Mouse (Mus musculus) neural tube, embryonic 11.5 days (tissue): ENCODE measurements at regions not wholly inside any gene's neighbourhood (a gene's known extent, or its start where the extent isn't known, plus 50 kb on each side); places are given as distances from the start of the nearest gene placed in this dataset.

Source experiments
- ATAC-seq: fragments of 200-750 bp; cut with Nextera tagmentation; 2 replicates; pipeline ENCODE4 v1.8.0; 2017; ENCODE audit warnings: moderate number of reproducible peaks, mild to moderate bottlenecking, moderate TSS enrichment, moderate library complexity; ENCODE audit not compliant: insufficient read depth, low FRiP score, low TSS enrichment
- DNase-seq: peaks from one replicate; pipeline ENCODE4 v3.0.0-alpha.2; 2015; ENCODE audit warnings: low spot score
- H3K27ac ChIP-seq: fragments of 300-500 bp; sonication (generic); 2 replicates; pipeline ENCODE4 v1.5.1; 2014; ENCODE audit warnings: low read depth, mild to moderate bottlenecking, low read length
- H3K27me3 ChIP-seq: fragments of 300-500 bp; sonication (generic); 2 replicates; pipeline ENCODE4 v1.6.1; 2014; ENCODE audit warnings: mild to moderate bottlenecking, low read length, mixed read lengths; ENCODE audit not compliant: control insufficient read depth, insufficient read depth
- H3K36me3 ChIP-seq: fragments of 300-500 bp; sonication (generic); 2 replicates; pipeline ENCODE4 v1.6.1; 2014; ENCODE audit warnings: mild to moderate bottlenecking, low read length, moderate library complexity, mixed read lengths; ENCODE audit not compliant: control insufficient read depth, insufficient read depth
- H3K4me1 ChIP-seq: fragments of 300-500 bp; sonication (generic); 2 replicates; pipeline ENCODE4 v1.6.1; 2014; ENCODE audit warnings: low read length, mixed read lengths; ENCODE audit not compliant: control insufficient read depth, insufficient read depth
- H3K4me2 ChIP-seq: fragments of 300-500 bp; sonication (generic); 2 replicates; pipeline ENCODE4 v1.6.1; 2014; ENCODE audit warnings: low read depth, mild to moderate bottlenecking, moderate library complexity
- H3K4me3 ChIP-seq: fragments of 300-500 bp; sonication (generic); 2 replicates; pipeline ENCODE4 v1.5.1; 2014; ENCODE audit warnings: low read depth, low read length
- H3K9ac ChIP-seq: fragments of 300-500 bp; sonication (generic); 2 replicates; pipeline ENCODE4 v1.6.1; 2014; ENCODE audit warnings: mild to moderate bottlenecking, low read length
- H3K9me3 ChIP-seq: fragments of 300-500 bp; sonication (generic); 2 replicates; pipeline ENCODE4 v1.6.1; 2016; ENCODE audit warnings: low read length; ENCODE audit not compliant: control insufficient read depth
- WGBS: fragments of 180-500 bp; shearing (Covaris S2); extraction: QIAGEN DNeasy Blood & Tissue Kit; methylation state at CpG from one replicate; pipeline ENCODE4 v1.1.7; 2014; 5-methylcytosine and 5-hydroxymethylcytosine counted together

- no peak overlapping the region for H3K9ac ChIP-seq
- no peaks in the 10 kb centered on the region for H3K4me1 ChIP-seq
- no peak overlapping the region for H3K4me3 ChIP-seq
- no peak for ATAC-seq
- no peaks in the 10 kb centered on the region for H3K9me3 ChIP-seq
- H3K27me3 ChIP-seq = no peaks in the 10 kb centered on the region
- 87% methylated on average over 8 of the region's 8 CpGs for WGBS
- H3K27ac ChIP-seq = no peak overlapping the region
- no peaks in the 10 kb centered on the region for H3K36me3 ChIP-seq
- DNase-seq = no peak
- H3K4me2 ChIP-seq = no peak overlapping the region
Observed at GRCm38 (mm10) chr6:32703466-32703865, 115.5 kb upstream of the Plxna4 start.

- DNase-seq = no peak
- H3K4me3 ChIP-seq = no peak overlapping the region
- no peaks in the 10 kb centered on the region for H3K4me1 ChIP-seq
- no peaks in the 10 kb centered on the region for H3K27me3 ChIP-seq
- H3K4me2 ChIP-seq = no peak overlapping the region
- H3K9ac ChIP-seq = no peak overlapping the region
- 85% methylated on average over 11 of the region's 11 CpGs for WGBS
- ATAC-seq = no peak
- H3K9me3 ChIP-seq = no peaks in the 10 kb centered on the region
- H3K27ac ChIP-seq = no peak overlapping the region
- no peaks in the 10 kb centered on the region for H3K36me3 ChIP-seq
Observed at GRCm38 (mm10) chr6:32702245-32702791, 114.3 kb upstream of the Plxna4 start.

GRCm38 (mm10) chr6:32699811-32700210 lies 111.8 kb upstream of the Plxna4 start:
- H3K36me3 ChIP-seq = no peaks in the 10 kb centered on the region
- no peak overlapping the region for H3K4me3 ChIP-seq
- no peaks in the 10 kb centered on the region for H3K9me3 ChIP-seq
- H3K9ac ChIP-seq = no peak overlapping the region
- no peak overlapping the region for H3K4me2 ChIP-seq
- ATAC-seq (no peak), DNase-seq (no peak)
- 84% methylated on average over 1 of the region's 1 CpGs for WGBS
- H3K27ac ChIP-seq = no peak overlapping the region
- H3K4me1 ChIP-seq = no peaks in the 10 kb centered on the region
- no peaks in the 10 kb centered on the region for H3K27me3 ChIP-seq

GRCm38 (mm10) chr6:32697771-32698270 lies 109.8 kb upstream of the Plxna4 start:
- Histone ChIP-seq H3K36me3 (no peaks in the 10 kb centered on the region), H3K4me2 (no peak overlapping the region), H3K4me1 (no peaks in the 10 kb centered on the region), H3K9ac (no peak overlapping the region), H3K9me3 (no peaks in the 10 kb centered on the region), H3K27ac (no peak overlapping the region), H3K27me3 (no peaks in the 10 kb centered on the region), H3K4me3 (no peak overlapping the region)
- 83% methylated on average over 3 of the region's 3 CpGs for WGBS
- no peak for DNase-seq
- no peak for ATAC-seq

- Histone ChIP-seq H3K27me3 (no peaks in the 10 kb centered on the region), H3K4me1 (no peaks in the 10 kb centered on the region), H3K9ac (no peak overlapping the region), H3K9me3 (no peaks in the 10 kb centered on the region), H3K4me2 (no peak overlapping the region), H3K4me3 (no peak overlapping the region), H3K36me3 (no peaks in the 10 kb centered on the region), H3K27ac (no peak overlapping the region)
- ATAC-seq = no peak
- WGBS = 69% methylated on average over 2 of the region's 2 CpGs
- DNase-seq = no peak
Observed at GRCm38 (mm10) chr6:32696037-32696436, 108.0 kb upstream of the Plxna4 start.

GRCm38 (mm10) chr6:32672552-32672951 lies 84.6 kb upstream of the Plxna4 start:
- no peak overlapping the region for H3K27ac ChIP-seq
- H3K4me2 ChIP-seq = no peak overlapping the region
- ATAC-seq = no peak
- no peak for DNase-seq
- no peaks in the 10 kb centered on the region for H3K9me3 ChIP-seq
- WGBS = 98% methylated on average over 6 of the region's 6 CpGs
- no peak overlapping the region for H3K4me3 ChIP-seq
- no peaks in the 10 kb centered on the region for H3K27me3 ChIP-seq
- no peak overlapping the region for H3K9ac ChIP-seq
- no peaks in the 10 kb centered on the region for H3K36me3 ChIP-seq
- H3K4me1 ChIP-seq = no peaks in the 10 kb centered on the region

- Histone ChIP-seq H3K9ac (no peak overlapping the region), H3K27ac (no peak overlapping the region), H3K36me3 (no peaks in the 10 kb centered on the region), H3K9me3 (no peaks in the 10 kb centered on the region), H3K4me2 (no peak overlapping the region), H3K27me3 (no peaks in the 10 kb centered on the region), H3K4me3 (no peak overlapping the region), H3K4me1 (no peaks in the 10 kb centered on the region)
- DNase-seq (no peak), ATAC-seq (no peak)
Observed at GRCm38 (mm10) chr6:32659743-32660142, 71.8 kb upstream of the Plxna4 start.

- Histone ChIP-seq H3K27ac (no peak overlapping the region), H3K4me2 (no peak overlapping the region), H3K27me3 (no peaks in the 10 kb centered on the region), H3K4me1 (no peaks in the 10 kb centered on the region), H3K9ac (no peak overlapping the region), H3K9me3 (no peaks in the 10 kb centered on the region), H3K36me3 (no peaks in the 10 kb centered on the region), H3K4me3 (no peak overlapping the region)
- DNase-seq (no peak), ATAC-seq (no peak)
Observed at GRCm38 (mm10) chr6:32657378-32657777, 69.4 kb upstream of the Plxna4 start.

GRCm38 (mm10) chr6:32654188-32654587 lies 66.2 kb upstream of the Plxna4 start:
- H3K9ac ChIP-seq = no peak overlapping the region
- H3K4me3 ChIP-seq = no peak overlapping the region
- no peak overlapping the region for H3K27ac ChIP-seq
- H3K9me3 ChIP-seq = no peaks in the 10 kb centered on the region
- H3K36me3 ChIP-seq = no peaks in the 10 kb centered on the region
- WGBS = 79% methylated on average over 2 of the region's 2 CpGs
- no peaks in the 10 kb centered on the region for H3K4me1 ChIP-seq
- no peak for DNase-seq
- H3K27me3 ChIP-seq = no peaks in the 10 kb centered on the region
- no peak overlapping the region for H3K4me2 ChIP-seq
- no peak for ATAC-seq
